Mouse (Mus musculus): ENCODE results near the gene Plcb4. TPM values are rescaled to one million over a fixed set of nuclear protein-coding genes. Genes with fewer than 3 reads are reported as not detected.

Plcb4 gene
- total and polyA plus RNA-seq, 3 experiments = not detected

DNA sequence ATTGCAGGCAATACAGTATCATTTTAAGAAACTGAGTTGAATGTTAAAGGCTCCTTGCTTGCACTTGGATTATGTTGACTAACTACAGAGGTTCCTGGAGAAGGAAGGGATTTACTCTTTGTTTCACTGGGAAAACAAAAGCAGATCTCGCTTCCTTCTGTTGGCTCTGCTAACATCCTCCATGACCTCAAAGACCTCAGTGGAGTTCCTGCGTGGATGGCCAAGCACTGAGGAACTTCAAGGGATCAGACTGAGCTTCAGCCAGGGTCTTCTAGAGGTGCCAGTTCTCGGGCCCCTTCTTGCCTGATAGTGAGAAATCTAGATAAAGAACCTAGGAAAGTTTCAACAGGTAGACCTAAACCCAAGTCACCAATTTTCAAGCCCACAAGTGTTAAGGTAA lies 258.2 kb downstream of the Plcb4 start:
- H3K9me3 ChIP-seq (replicated peaks; ENCODE audit: low read length) = peaks cover 78% of the 10 kb centered on the region
- no peak overlapping the region for H3K27ac ChIP-seq (ENCODE audit: insufficient read depth, low read depth)
- no peak for DNase-seq (ENCODE audit: extremely low read depth)
- H3K36me3 ChIP-seq (replicated peaks in 1 of 2; ENCODE audit: control insufficient read depth in 1 of 2, insufficient read depth in 1 of 2, low read length in 1 of 2) = no peaks in the 10 kb centered on the region
- dilution Hi-C loops (cut with MboI; ENCODE audit: extremely low pct_ligation_motif_present, extremely low pct_unique_long_range_greater_than_20kb, low sequenced_read_pairs) (no loop called here), in situ Hi-C loops (cut with MboI; ENCODE audit: low pct_ligation_motif_present, low pct_unique_long_range_greater_than_20kb, low sequenced_read_pairs) (no loop called here)
- no peak for TF ChIP-seq EP300 (IDR thresholded peaks at IDR 0.05; ENCODE audit: low read length)
- TF ChIP-seq UBTF (IDR thresholded peaks at IDR 0.05; ENCODE audit: low read depth, low read length) = no peak
- TF ChIP-seq NELFE (IDR thresholded peaks at IDR 0.05; ENCODE audit: low read depth, low read length) = no peak
- no peak for TF ChIP-seq CHD1 (IDR thresholded peaks at IDR 0.05; ENCODE audit: low read depth, low read length)
- no peak for TF ChIP-seq CTCF (conservative IDR thresholded peaks at IDR 0.05 in 1 of 2, IDR thresholded peaks at IDR 0.05 in 1 of 2; ENCODE audit: low read depth in 2 of 2, low read length in 2 of 2)
- TF ChIP-seq MAX (IDR thresholded peaks at IDR 0.05; ENCODE audit: low read length) = no peak
- no peak for TF ChIP-seq BHLHE40 (IDR thresholded peaks at IDR 0.05; ENCODE audit: low read depth, low read length)
- no peak for TF ChIP-seq USF2 (conservative IDR thresholded peaks at IDR 0.05; ENCODE audit: low read depth, low read length)
- TF ChIP-seq ETS1 (conservative IDR thresholded peaks at IDR 0.05; ENCODE audit: low read depth, low read length) = no peak
- no peak for TF ChIP-seq TBP (conservative IDR thresholded peaks at IDR 0.05; ENCODE audit: low read depth, low read length)
- no peak for TF ChIP-seq RCOR1 (conservative IDR thresholded peaks at IDR 0.05; ENCODE audit: low read depth, low read length)
- no peak for TF ChIP-seq ZNF384 (IDR thresholded peaks at IDR 0.05; ENCODE audit: low read depth, low read length)
- no peak for TF ChIP-seq GABPA (IDR thresholded peaks at IDR 0.05; ENCODE audit: insufficient replicate concordance, low read depth, low read length)
- TF ChIP-seq PAX5 (IDR thresholded peaks at IDR 0.05; ENCODE audit: low read length) = no peak
- no peak for TF ChIP-seq ZC3H11A (IDR thresholded peaks at IDR 0.05; ENCODE audit: low read depth, low read length)
- no peak for TF ChIP-seq SIN3A (IDR thresholded peaks at IDR 0.05; ENCODE audit: low read length)
- no peak for TF ChIP-seq ZMIZ1 (IDR thresholded peaks at IDR 0.05; ENCODE audit: low read depth, low read length)
- no peaks in the 10 kb centered on the region for H3K4me1 ChIP-seq (ENCODE audit: control insufficient read depth in 1 of 2, insufficient read depth in 2 of 2)
- H3K9ac ChIP-seq (ENCODE audit: insufficient read depth, low read depth) = no peak overlapping the region
- no peak overlapping the region for H3K4me3 ChIP-seq (replicated peaks in 1 of 3; ENCODE audit: low read depth in 2 of 3, low read length in 2 of 3, poor library complexity in 1 of 3)
- H3K27me3 ChIP-seq (replicated peaks) = no peaks in the 10 kb centered on the region
- no peaks in the 10 kb centered on the region for H3K79me2 ChIP-seq (replicated peaks; ENCODE audit: control insufficient read depth, extremely low read depth, insufficient read depth, poor library complexity, severe bottlenecking)
- no peak overlapping the region for H3K4me2 ChIP-seq (ENCODE audit: insufficient read depth, low read depth, poor library complexity, severe bottlenecking)

DNA sequence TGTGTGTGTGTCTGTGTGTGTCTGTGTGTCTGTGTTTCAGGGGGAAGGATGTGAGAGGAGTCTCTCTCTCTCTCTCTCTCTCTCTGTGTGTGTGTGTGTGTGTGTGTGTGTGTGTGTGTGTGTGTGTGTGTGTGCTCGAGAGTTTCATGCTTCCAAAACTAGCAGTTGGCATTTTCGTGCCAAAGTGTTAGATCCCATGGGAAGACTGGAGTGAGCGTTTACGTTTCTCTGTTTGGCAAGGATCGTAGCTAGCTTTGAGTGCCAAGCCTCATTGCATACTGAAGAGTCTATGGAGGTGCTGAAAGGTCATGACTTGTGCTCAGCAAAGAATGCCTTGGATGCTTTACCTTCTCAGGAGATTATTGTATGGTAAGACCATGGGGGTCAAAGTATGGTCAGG lies 259.3 kb downstream of the Plcb4 start:
- Histone ChIP-seq H3K27ac (ENCODE audit: insufficient read depth, low read depth) (no peak overlapping the region), H3K4me1 (ENCODE audit: control insufficient read depth in 1 of 2, insufficient read depth in 2 of 2) (no peaks in the 10 kb centered on the region), H3K9me3 (replicated peaks; ENCODE audit: low read length) (peaks cover 81% of the 10 kb centered on the region), H3K36me3 (replicated peaks in 1 of 2; ENCODE audit: control insufficient read depth in 1 of 2, insufficient read depth in 1 of 2, low read length in 1 of 2) (no peaks in the 10 kb centered on the region), H3K4me3 (replicated peaks in 1 of 3; ENCODE audit: low read depth in 2 of 3, low read length in 2 of 3, poor library complexity in 1 of 3) (no peak overlapping the region), H3K79me2 (replicated peaks; ENCODE audit: control insufficient read depth, extremely low read depth, insufficient read depth, poor library complexity, severe bottlenecking) (no peaks in the 10 kb centered on the region), H3K27me3 (replicated peaks) (no peaks in the 10 kb centered on the region), H3K9ac (ENCODE audit: insufficient read depth, low read depth) (no peak overlapping the region), H3K4me2 (ENCODE audit: insufficient read depth, low read depth, poor library complexity, severe bottlenecking) (no peak overlapping the region)
- TF ChIP-seq IRF4 (IDR thresholded peaks at IDR 0.05; ENCODE audit: low read depth, low read length) (no peak), ZMIZ1 (IDR thresholded peaks at IDR 0.05; ENCODE audit: low read depth, low read length) (no peak), JUND (conservative IDR thresholded peaks at IDR 0.05; ENCODE audit: low read depth, low read length) (no peak), MXI1 (IDR thresholded peaks at IDR 0.05; ENCODE audit: low read depth, low read length) (no peak), MAX (IDR thresholded peaks at IDR 0.05; ENCODE audit: low read length) (no peak), NRF1 (IDR thresholded peaks at IDR 0.05; ENCODE audit: low read depth, low read length) (no peak), NELFE (IDR thresholded peaks at IDR 0.05; ENCODE audit: low read depth, low read length) (no peak), CHD1 (IDR thresholded peaks at IDR 0.05; ENCODE audit: low read depth, low read length) (no peak), RCOR1 (conservative IDR thresholded peaks at IDR 0.05; ENCODE audit: low read depth, low read length) (no peak), SIN3A (IDR thresholded peaks at IDR 0.05; ENCODE audit: low read length) (no peak), TBP (conservative IDR thresholded peaks at IDR 0.05; ENCODE audit: low read depth, low read length) (no peak), POLR2A (IDR thresholded peaks at IDR 0.05; ENCODE audit: low read depth, low read length) (no peak), ZC3H11A (IDR thresholded peaks at IDR 0.05; ENCODE audit: low read depth, low read length) (no peak)
- dilution Hi-C loops (cut with MboI; ENCODE audit: extremely low pct_ligation_motif_present, extremely low pct_unique_long_range_greater_than_20kb, low sequenced_read_pairs) (no loop called here), in situ Hi-C loops (cut with MboI; ENCODE audit: low pct_ligation_motif_present, low pct_unique_long_range_greater_than_20kb, low sequenced_read_pairs) (no loop called here)
- DNase-seq (ENCODE audit: extremely low read depth) = no peak

Data from CH12.LX (cell line).